Mouse (Mus musculus) small intestine, adult 2 months (tissue): ENCODE measurements around the gene Fam104a.

Experiments
- CTCF ChIP-seq: fragments of 200-500 bp; IDR thresholded peaks from 2 replicates; pipeline ENCODE4 v1.5.1; 2012; ENCODE audit warnings: low read depth, mild to moderate bottlenecking, control low read depth, inconsistent platforms, low read length, moderate library complexity, mixed read lengths; ENCODE audit not compliant: insufficient replicate concordance, insufficient read length; ENCODE audit errors: extremely low read depth
- POLR2A ChIP-seq: fragments of 200-500 bp; IDR thresholded peaks from 2 replicates; pipeline ENCODE4 v1.6.1; 2012; ENCODE audit warnings: low read depth, mild to moderate bottlenecking, control low read depth, inconsistent platforms, low read length, moderate library complexity

DNA sequence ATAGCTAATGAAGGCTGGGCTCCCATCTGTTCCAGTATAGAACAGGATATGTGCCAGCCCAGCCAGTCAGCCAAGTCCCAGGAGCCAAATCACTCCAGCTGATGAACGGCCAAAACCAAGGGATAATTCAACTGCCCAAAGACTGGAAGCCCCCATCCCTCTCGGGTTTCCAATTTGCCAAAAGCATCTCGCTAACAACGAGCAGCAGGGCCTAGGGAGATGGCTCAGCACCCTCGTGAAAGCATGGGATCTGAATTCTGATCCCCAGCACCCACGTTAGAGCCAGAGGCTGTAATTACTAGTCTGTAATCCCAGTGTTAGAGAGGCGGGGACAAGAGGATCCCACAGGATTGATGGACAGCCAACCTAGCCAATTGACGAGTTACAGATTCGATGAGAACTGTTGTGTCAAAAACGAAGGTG, 49.2 kb downstream of the Fam104a start:
- no peak for TF ChIP-seq CTCF
- TF ChIP-seq POLR2A: no peak
